Mouse (Mus musculus): ENCODE results near the gene Gm20388.

DNA sequence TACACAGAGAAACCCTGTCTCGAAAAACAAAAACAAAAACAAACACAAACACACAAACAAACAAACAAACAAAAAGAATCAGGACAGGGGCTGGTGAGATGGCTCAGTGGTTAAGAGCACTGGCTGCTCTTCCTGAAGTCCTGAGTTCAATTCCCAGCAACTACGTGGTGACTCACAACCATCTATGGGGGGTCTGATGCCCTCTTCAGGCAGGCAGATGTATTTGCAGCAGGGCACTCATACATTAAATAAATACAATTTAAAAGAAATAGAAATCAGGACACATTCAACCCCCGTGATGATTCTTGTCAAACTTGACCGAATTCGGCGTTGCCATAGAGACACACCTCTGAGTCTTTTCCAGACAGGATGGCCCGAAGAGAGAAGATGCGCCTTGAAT lies 296.7 kb downstream of the Gm20388 start:
- TF ChIP-seq TAL1 (conservative IDR thresholded peaks at IDR 0.05; ENCODE audit: low read depth, low read length) (no peak), CTCF (IDR thresholded peaks at IDR 0.05; ENCODE audit: low read depth, low read length) (no peak), GATA2 (IDR thresholded peaks at IDR 0.05; ENCODE audit: borderline replicate concordance, low read depth, low read length) (no peak), GATA1 (IDR thresholded peaks at IDR 0.05; ENCODE audit: borderline replicate concordance, low read length) (no peak), POLR2AphosphoS5 (IDR thresholded peaks at IDR 0.05; ENCODE audit: insufficient replicate concordance, low read depth, low read length) (no peak)

Measured in G1E (cell line).